Mouse (Mus musculus): Measurements from ENCODE around the gene Nme8. TPM values are rescaled to one million over a fixed set of nuclear protein-coding genes. Genes with fewer than 3 reads are reported as not detected.
A peak's percentile ranks its signal among the peaks of the same experiment; 100 is the strongest.

Gene Nme8
- polyA plus RNA-seq, 1 experiment from 2014 or later = not detected

DNA sequence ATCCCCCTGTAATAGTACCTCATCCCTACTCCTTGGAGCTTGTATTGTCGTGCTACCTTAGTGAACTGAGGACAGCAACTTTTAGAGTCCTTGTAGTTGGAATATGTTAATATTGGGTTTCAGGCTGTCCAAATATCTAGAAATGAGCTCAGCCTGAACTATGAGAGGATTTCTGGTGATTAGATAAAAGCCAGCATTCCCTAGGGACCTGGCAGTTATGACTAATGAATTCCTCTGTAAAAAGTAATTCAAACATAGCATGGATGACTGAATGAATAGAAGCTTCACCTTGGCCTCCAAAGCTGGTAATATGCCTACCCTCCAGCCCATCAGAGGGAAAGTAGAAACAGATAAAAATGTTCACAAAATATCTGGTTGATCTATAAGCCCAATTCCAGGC is 71.1 kb downstream of the Nme8 start:
- Histone ChIP-seq H3K27me3 (ENCODE audit: control insufficient read depth, insufficient read depth, low read depth, low read length) (peaks cover 16% of the 10 kb centered on the region), H3K9ac (ENCODE audit: low read depth, low read length) (no peak overlapping the region), H3K4me2 (ENCODE audit: low read depth, low read length) (no peak overlapping the region), H3K27ac (ENCODE audit: low read length) (no peak overlapping the region), H3K4me3 (ENCODE audit: low read depth, low read length) (no peak overlapping the region), H3K9me3 (replicated peaks; ENCODE audit: control insufficient read depth, low read length) (no peaks in the 10 kb centered on the region), H3K36me3 (ENCODE audit: control insufficient read depth, insufficient read depth) (no peaks in the 10 kb centered on the region), H3K4me1 (ENCODE audit: control insufficient read depth, low read depth, low read length) (peaks cover 15% of the 10 kb centered on the region)
- no peak for ATAC-seq (ENCODE audit: low read depth)
- WGBS (ENCODE audit: insufficient replicate concordance) = 66% methylated on average over 1 of the region's 1 CpGs

DNA sequence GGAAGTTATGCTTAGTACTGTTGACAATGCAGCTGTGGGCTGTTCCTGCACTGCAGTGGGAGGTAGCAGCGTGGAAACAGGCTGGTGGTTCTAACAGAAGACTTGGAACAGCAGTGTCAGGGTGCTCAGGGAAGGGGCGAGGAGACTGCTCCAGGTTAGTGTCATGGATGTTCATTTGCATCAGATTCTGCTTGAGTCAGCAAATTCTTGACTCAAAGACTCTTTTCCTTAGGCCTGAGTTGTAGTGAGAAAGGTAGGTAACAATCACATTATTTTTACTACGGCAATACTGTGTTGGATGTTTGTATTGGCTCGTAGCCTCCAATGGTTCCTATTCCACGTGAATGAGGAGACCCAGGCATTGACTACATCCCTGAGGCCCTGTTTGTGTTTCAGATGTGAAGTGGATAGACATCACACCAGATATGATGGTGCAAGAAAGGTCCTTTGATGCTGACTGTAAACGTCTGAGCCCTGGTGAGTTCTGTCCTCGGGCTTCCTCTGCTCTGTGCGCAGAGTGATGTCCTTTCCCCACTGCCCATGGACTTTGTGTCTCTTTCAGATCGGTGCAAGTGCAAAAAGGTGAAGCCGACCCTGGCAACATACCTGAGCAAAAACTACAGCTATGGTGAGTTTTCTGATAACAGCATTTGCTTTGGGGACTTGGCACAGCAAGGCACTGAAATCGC is 72.8 kb downstream of the Nme8 start:
- H3K4me3 ChIP-seq (ENCODE audit: low read depth, low read length) = no peak overlapping the region
- H3K9ac ChIP-seq (ENCODE audit: low read depth, low read length) = no peak overlapping the region
- no peak overlapping the region for H3K27ac ChIP-seq (ENCODE audit: low read length)
- H3K4me2 ChIP-seq (ENCODE audit: low read depth, low read length) = no peak overlapping the region
- 70% methylated on average over 11 of the region's 11 CpGs for WGBS (ENCODE audit: insufficient replicate concordance)
- H3K27me3 ChIP-seq (ENCODE audit: control insufficient read depth, insufficient read depth, low read depth, low read length) = peaks cover 16% of the 10 kb centered on the region
- H3K4me1 ChIP-seq (ENCODE audit: control insufficient read depth, low read depth, low read length) = peaks cover 12% of the 10 kb centered on the region
- no peaks in the 10 kb centered on the region for H3K9me3 ChIP-seq (replicated peaks; ENCODE audit: control insufficient read depth, low read length)
- no peak for ATAC-seq (ENCODE audit: low read depth)
- no peaks in the 10 kb centered on the region for H3K36me3 ChIP-seq (ENCODE audit: control insufficient read depth, insufficient read depth)

DNA sequence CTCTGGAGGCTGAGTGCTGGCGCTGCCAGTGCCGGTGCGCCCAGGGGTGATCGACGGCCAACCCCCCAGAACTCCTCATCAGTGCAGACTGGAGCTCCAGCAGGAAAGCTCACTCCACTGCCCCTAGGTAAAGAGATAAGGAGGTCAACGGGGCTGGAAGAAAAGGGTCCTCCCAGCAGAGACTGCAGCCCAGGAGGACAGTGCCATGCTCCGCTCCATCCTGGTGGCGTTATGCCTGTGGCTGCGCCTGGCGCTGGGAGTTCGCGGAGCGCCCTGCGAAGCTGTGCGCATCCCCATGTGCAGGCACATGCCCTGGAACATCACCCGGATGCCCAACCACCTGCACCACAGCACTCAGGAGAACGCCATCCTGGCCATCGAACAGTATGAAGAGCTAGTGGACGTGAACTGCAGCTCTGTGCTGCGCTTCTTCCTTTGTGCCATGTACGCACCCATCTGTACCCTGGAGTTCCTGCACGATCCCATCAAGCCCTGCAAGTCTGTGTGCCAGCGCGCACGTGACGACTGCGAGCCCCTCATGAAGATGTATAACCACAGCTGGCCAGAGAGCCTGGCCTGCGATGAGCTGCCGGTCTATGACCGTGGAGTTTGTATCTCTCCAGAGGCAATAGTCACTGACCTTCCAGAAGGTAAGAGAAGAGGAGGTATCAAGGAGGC is 74.2 kb downstream of the Nme8 start:
- H3K9me3 ChIP-seq (replicated peaks; ENCODE audit: control insufficient read depth, low read length) = no peaks in the 10 kb centered on the region
- H3K27ac ChIP-seq (ENCODE audit: low read length) = no peak overlapping the region
- peak overlapping the region; percentile 83 for H3K4me2 ChIP-seq (ENCODE audit: low read depth, low read length)
- peak overlapping the region; percentile 42; the same call in 1 of the 2 replicates for H3K9ac ChIP-seq (ENCODE audit: low read depth, low read length)
- H3K4me1 ChIP-seq (ENCODE audit: control insufficient read depth, low read depth, low read length) = peaks cover 16% of the 10 kb centered on the region
- 25% methylated on average over 30 of the region's 30 CpGs for WGBS (ENCODE audit: insufficient replicate concordance)
- H3K4me3 ChIP-seq (ENCODE audit: low read depth, low read length) = peak overlapping the region; percentile 57
- no peak for ATAC-seq (ENCODE audit: low read depth)
- H3K36me3 ChIP-seq (ENCODE audit: control insufficient read depth, insufficient read depth) = no peaks in the 10 kb centered on the region
- H3K27me3 ChIP-seq (ENCODE audit: control insufficient read depth, insufficient read depth, low read depth, low read length) = peaks cover 16% of the 10 kb centered on the region

DNA sequence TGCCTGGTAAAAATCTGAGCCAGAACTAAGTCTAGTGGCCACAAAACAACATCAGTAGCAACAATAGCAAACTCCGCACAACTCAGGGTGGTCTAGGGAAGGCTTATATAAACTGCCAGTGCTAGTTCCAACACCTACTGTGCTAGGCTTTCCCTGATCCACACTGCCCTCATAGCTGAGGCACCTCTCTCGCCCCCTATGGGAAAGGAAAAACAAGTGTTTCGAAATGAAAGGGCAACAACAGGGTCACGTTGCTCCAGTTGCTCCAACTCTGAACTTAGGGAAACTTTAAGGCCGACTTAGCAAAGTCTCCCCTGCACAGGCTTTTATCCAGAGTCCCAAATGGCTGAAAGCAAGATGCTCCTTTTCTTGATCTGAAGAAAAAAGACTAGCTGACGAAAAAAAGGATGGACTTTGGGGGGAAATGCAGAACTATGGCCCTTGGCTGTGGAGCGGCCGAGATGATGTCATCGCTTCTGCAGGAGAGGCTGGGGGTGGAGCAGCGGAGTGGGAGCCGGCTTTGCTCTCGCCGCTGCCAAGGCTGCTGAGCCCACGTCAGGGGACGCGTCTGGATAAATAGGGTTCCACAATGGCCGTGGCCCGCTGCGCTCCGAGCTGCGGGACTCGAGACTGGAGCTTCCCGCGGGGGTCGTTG is 74.9 kb downstream of the Nme8 start, which contains the start of gene Sfrp4:
Gene Sfrp4, plus strand, starts transcription at position 532 of the 655 bp plus-strand sequence.
- H3K9me3 ChIP-seq (replicated peaks; ENCODE audit: control insufficient read depth, low read length) = no peaks in the 10 kb centered on the region
- H3K4me1 ChIP-seq (ENCODE audit: control insufficient read depth, low read depth, low read length) = peaks cover 14% of the 10 kb centered on the region
- H3K27ac ChIP-seq (ENCODE audit: low read length) = no peak within 1 kb of the TSS
- peak; percentile 55 for ATAC-seq (ENCODE audit: low read depth)
- 4% methylated on average over 25 of the region's 25 CpGs for WGBS (ENCODE audit: insufficient replicate concordance)
- H3K36me3 ChIP-seq (ENCODE audit: control insufficient read depth, insufficient read depth) = no peaks in the 10 kb centered on the region
- peaks cover 16% of the 10 kb centered on the region for H3K27me3 ChIP-seq (ENCODE audit: control insufficient read depth, insufficient read depth, low read depth, low read length)
- H3K4me2 ChIP-seq (ENCODE audit: low read depth, low read length) = peak within 1 kb of the TSS; percentile 83
- H3K4me3 ChIP-seq (ENCODE audit: low read depth, low read length) = peak within 1 kb of the TSS; percentile 57
- H3K9ac ChIP-seq (ENCODE audit: low read depth, low read length) = peak within 1 kb of the TSS; percentile 42; the same call in 1 of the 2 replicates

DNA sequence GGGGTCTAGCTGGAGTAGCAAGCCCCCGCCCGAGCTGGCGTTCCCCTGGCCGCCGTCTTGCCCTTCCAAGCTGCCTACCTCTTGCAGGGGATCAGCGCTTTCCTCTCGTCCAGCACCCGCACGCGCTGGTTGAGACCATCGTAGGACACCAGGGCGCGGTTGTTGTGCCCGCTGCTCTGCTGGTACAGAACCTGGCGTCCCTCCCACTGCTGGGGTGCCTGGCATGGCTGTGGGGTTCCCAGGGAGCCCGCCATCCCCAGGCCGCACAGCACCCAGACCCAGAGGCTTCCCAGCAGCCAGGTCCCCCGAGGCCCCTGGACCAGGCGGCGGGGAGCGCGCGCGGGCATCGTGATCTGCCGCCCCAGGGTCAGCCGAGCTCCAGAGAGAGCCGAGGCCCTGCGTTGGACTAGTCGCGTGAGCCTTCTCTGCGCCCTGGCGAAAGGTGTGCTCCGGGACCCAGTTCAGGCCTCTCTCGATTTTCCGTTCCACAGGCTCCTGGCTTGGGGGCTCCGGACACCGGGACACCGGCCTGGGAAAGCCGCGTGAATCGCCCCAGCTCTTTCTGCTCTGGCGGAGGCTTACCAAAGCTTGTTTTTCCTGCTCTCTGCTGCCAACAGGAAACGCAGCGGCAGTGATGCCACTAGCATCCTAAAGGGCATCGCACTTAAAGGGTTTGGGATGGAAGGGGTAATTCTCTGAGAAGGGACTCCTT is 78.2 kb downstream of the Nme8 start, which contains the start of gene Epdr1:
Gene Epdr1, minus strand, starts transcription at position 712 of the 712 bp plus-strand sequence.
- Histone ChIP-seq H3K9ac (ENCODE audit: low read depth, low read length) (peak within 1 kb of the TSS; percentile 83), H3K36me3 (ENCODE audit: control insufficient read depth, insufficient read depth) (no peaks in the 10 kb centered on the region), H3K27ac (ENCODE audit: low read length) (peak within 1 kb of the TSS; percentile 68), H3K4me3 (ENCODE audit: low read depth, low read length) (peak within 1 kb of the TSS; percentile 77), H3K4me1 (ENCODE audit: control insufficient read depth, low read depth, low read length) (peaks cover 14% of the 10 kb centered on the region), H3K4me2 (ENCODE audit: low read depth, low read length) (peak within 1 kb of the TSS; percentile 94), H3K9me3 (replicated peaks; ENCODE audit: control insufficient read depth, low read length) (no peaks in the 10 kb centered on the region), H3K27me3 (ENCODE audit: control insufficient read depth, insufficient read depth, low read depth, low read length) (peaks cover 14% of the 10 kb centered on the region)
- under 1% methylated on average over 46 of the region's 46 CpGs for WGBS (ENCODE audit: insufficient replicate concordance)
- ATAC-seq (ENCODE audit: low read depth) = peak; percentile 62

DNA sequence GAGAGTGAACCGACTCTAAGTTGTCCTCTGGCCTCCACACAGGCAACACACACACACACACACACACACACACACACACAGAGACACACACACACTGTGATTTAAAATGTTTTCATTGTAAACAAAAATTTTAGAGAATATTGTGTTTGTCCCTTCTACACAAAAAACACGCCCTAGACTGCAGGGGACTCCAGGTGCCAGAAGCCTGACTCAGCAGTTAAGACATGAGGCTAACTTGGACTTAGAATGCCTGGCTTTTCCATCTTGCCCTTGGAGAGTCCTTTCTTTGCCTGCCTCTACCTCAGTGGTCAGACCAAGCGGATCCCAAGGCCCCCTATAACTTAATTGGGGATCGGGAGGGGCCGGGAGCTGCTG is 78.8 kb downstream of the Nme8 start:
- ATAC-seq (ENCODE audit: low read depth) = peak; percentile 65
- no peaks in the 10 kb centered on the region for H3K36me3 ChIP-seq (ENCODE audit: control insufficient read depth, insufficient read depth)
- H3K4me1 ChIP-seq (ENCODE audit: control insufficient read depth, low read depth, low read length) = peaks cover 14% of the 10 kb centered on the region
- H3K4me3 ChIP-seq (ENCODE audit: low read depth, low read length) = peak overlapping the region; percentile 77
- peak overlapping the region; percentile 83 for H3K9ac ChIP-seq (ENCODE audit: low read depth, low read length)
- no peaks in the 10 kb centered on the region for H3K9me3 ChIP-seq (replicated peaks; ENCODE audit: control insufficient read depth, low read length)
- peak overlapping the region; percentile 94 for H3K4me2 ChIP-seq (ENCODE audit: low read depth, low read length)
- peaks cover 9% of the 10 kb centered on the region for H3K27me3 ChIP-seq (ENCODE audit: control insufficient read depth, insufficient read depth, low read depth, low read length)
- H3K27ac ChIP-seq (ENCODE audit: low read length) = peak overlapping the region; percentile 68
- 7% methylated on average over 5 of the region's 5 CpGs for WGBS (ENCODE audit: insufficient replicate concordance)

DNA sequence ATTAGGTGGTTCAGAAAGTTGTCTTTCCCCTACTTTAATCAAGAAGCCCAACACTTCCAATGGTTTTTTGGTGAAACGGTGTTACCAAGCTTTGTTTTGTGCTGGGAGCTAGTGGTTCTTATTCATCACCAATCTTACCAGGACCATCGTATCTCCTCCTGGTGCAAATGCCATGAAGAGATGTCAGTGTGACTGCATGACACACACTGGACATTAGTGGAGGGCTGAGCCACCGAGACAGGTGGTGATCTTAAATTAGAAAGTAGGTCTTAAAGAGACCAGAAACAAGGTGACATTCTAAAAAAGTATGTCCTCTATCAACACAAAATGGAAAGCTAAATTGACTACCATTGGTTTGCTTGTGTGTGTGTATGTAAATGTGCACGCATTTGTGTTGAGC is 79.5 kb downstream of the Nme8 start:
- Histone ChIP-seq H3K27ac (ENCODE audit: low read length) (no peak overlapping the region), H3K27me3 (ENCODE audit: control insufficient read depth, insufficient read depth, low read depth, low read length) (peaks cover 2% of the 10 kb centered on the region), H3K36me3 (ENCODE audit: control insufficient read depth, insufficient read depth) (no peaks in the 10 kb centered on the region), H3K4me1 (ENCODE audit: control insufficient read depth, low read depth, low read length) (peaks cover 8% of the 10 kb centered on the region), H3K9ac (ENCODE audit: low read depth, low read length) (no peak overlapping the region), H3K4me3 (ENCODE audit: low read depth, low read length) (peak overlapping the region; percentile 28), H3K9me3 (replicated peaks; ENCODE audit: control insufficient read depth, low read length) (no peaks in the 10 kb centered on the region), H3K4me2 (ENCODE audit: low read depth, low read length) (peak overlapping the region; percentile 94)
- WGBS (ENCODE audit: insufficient replicate concordance) = 60% methylated on average over 4 of the region's 4 CpGs
- ATAC-seq (ENCODE audit: low read depth) = no peak

DNA sequence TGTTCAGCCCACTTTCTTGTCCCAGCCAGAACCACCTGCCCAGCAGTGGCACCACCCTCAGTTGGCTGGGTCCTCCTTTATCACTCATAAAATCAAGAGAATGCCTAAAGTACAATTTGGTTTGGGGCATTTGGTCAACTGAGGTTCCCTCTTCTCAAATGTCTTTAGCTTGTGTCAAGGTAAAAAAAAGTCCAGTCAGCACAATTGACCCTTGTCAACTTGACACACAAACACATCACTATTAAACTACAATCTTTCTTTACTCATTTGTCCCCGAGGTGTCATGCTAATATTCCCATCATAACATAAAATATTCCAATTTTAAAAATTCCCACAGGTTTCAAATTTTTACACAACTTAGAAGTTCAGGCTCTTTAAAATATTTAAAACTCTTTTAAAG is 83.3 kb downstream of the Nme8 start:
- Histone ChIP-seq H3K4me3 (ENCODE audit: low read depth, low read length) (no peak overlapping the region), H3K9me3 (replicated peaks; ENCODE audit: control insufficient read depth, low read length) (no peaks in the 10 kb centered on the region), H3K4me1 (ENCODE audit: control insufficient read depth, low read depth, low read length) (peaks cover 4% of the 10 kb centered on the region), H3K27me3 (ENCODE audit: control insufficient read depth, insufficient read depth, low read depth, low read length) (no peaks in the 10 kb centered on the region), H3K9ac (ENCODE audit: low read depth, low read length) (no peak overlapping the region), H3K4me2 (ENCODE audit: low read depth, low read length) (no peak overlapping the region), H3K36me3 (ENCODE audit: control insufficient read depth, insufficient read depth) (no peaks in the 10 kb centered on the region), H3K27ac (ENCODE audit: low read length) (no peak overlapping the region)
- 57% methylated on average over 1 of the region's 1 CpGs for WGBS (ENCODE audit: insufficient replicate concordance)
- no peak for ATAC-seq (ENCODE audit: low read depth)

All from liver, embryonic 16.5 days (tissue).